Comparison of ENCODE assay signal across 8 mouse cellular contexts in the genomic region with DNA sequence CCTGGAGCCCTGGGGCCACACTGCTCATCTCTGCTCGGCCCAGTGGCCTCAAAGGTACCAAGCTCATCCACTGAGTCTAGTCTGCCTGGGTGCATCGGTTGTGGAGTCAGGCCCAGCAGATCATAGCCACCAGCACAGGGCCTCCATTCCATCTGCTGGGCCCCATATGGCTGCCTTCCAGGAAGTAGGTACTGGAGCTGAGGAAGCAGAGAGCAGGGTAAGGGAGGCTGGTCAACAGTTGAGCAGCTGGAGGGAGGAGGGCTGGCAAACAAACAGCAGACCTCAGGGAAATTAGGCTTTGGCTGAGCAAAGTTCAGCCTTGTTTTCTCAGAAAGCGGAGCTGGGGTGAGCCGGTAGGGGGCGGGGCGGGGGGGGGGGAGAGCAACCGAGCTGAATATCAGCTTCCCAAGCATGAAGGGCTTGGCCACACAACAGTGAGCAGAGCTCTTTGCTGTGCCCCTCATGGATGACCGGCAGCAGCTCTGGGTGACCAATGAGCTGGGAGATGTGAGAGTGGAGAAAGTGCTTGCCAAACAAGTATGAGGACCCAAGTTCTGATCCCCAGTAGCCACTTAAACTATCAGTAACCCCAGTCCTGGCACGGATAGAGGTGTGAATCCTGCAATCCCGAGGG.
DNase-seq lines count a peak whose midpoint lies in the region; ATAC-seq and TF ChIP-seq lines count a peak whose summit lies in the region.

No protein-coding gene starts in this region.

- WGBS in forebrain, embryonic 12.5 days, result 49% methylated on average over 10 of the region's 10 CpGs
- 49% methylated on average over 10 of the region's 10 CpGs for WGBS in hindbrain, embryonic 13.5 days
- 46% methylated on average over 10 of the region's 10 CpGs for WGBS in limb, embryonic 14.5 days
- WGBS in midbrain, postnatal 0 days, result 44% methylated on average over 10 of the region's 10 CpGs

- no peaks in the 10 kb centered on the region for H3K27me3 ChIP-seq in forebrain, embryonic 12.5 days
- no peaks in the 10 kb centered on the region for H3K27me3 ChIP-seq in hindbrain, embryonic 13.5 days
- H3K27me3 ChIP-seq in limb, embryonic 14.5 days (ENCODE audit: control insufficient read depth, insufficient read depth, low read length), result no peaks in the 10 kb centered on the region
- H3K27me3 ChIP-seq in midbrain, postnatal 0 days (ENCODE audit: insufficient read depth, low read length), result no peaks in the 10 kb centered on the region

- H3K9me3 ChIP-seq in forebrain, embryonic 12.5 days, result no peaks in the 10 kb centered on the region
- H3K9me3 ChIP-seq in hindbrain, embryonic 13.5 days, result no peaks in the 10 kb centered on the region
- no peaks in the 10 kb centered on the region for H3K9me3 ChIP-seq in limb, embryonic 14.5 days (ENCODE audit: control insufficient read depth, low read length)
- H3K9me3 ChIP-seq in midbrain, postnatal 0 days (ENCODE audit: low read length), result no peaks in the 10 kb centered on the region

- H3K4me2 ChIP-seq in forebrain, embryonic 12.5 days, result no peak overlapping the region
- H3K4me2 ChIP-seq in hindbrain, embryonic 13.5 days, result no peak overlapping the region
- no peak overlapping the region for H3K4me2 ChIP-seq in limb, embryonic 14.5 days (replicated peaks; ENCODE audit: low read depth, low read length, severe bottlenecking)
- H3K4me2 ChIP-seq in midbrain, postnatal 0 days (ENCODE audit: low read depth, low read length, poor library complexity, severe bottlenecking), result no peak overlapping the region

- peak; percentile 28; the same call in 1 of the 2 replicates for ATAC-seq in forebrain, embryonic 12.5 days (ENCODE audit: low FRiP score)
- ATAC-seq in hindbrain, embryonic 13.5 days (ENCODE audit: low FRiP score), result no peak
- peak; percentile 16; the same call in 1 of the 2 replicates for ATAC-seq in limb, embryonic 14.5 days (ENCODE audit: low FRiP score, low read depth)
- no peak for ATAC-seq in midbrain, postnatal 0 days (ENCODE audit: low FRiP score)
- ATAC-seq in activated CD4-positive, CD25-positive, alpha-beta regulatory T cell, adult 4 months, result no peak

- TF ChIP-seq CTCF in midbrain, postnatal 0 days (IDR thresholded peaks at IDR 0.05), result no peak

- TF ChIP-seq POLR2A in limb, embryonic 14.5 days (IDR thresholded peaks at IDR 0.05; ENCODE audit: borderline replicate concordance, extremely low read depth, insufficient read depth, insufficient read length), result no peak

- no peaks in the 10 kb centered on the region for H3K36me3 ChIP-seq in forebrain, embryonic 12.5 days (replicated peaks)
- no peaks in the 10 kb centered on the region for H3K36me3 ChIP-seq in hindbrain, embryonic 13.5 days
- H3K36me3 ChIP-seq in limb, embryonic 14.5 days (ENCODE audit: control insufficient read depth, insufficient read depth, low read length), result no peaks in the 10 kb centered on the region; the same call in 1 of the 2 replicates
- no peaks in the 10 kb centered on the region for H3K36me3 ChIP-seq in midbrain, postnatal 0 days (ENCODE audit: insufficient read depth, low read length)

- H3K9ac ChIP-seq in forebrain, embryonic 12.5 days, result no peak overlapping the region
- no peak overlapping the region for H3K9ac ChIP-seq in hindbrain, embryonic 13.5 days
- no peak overlapping the region for H3K9ac ChIP-seq in limb, embryonic 14.5 days (ENCODE audit: low read depth, low read length, severe bottlenecking)
- H3K9ac ChIP-seq in midbrain, postnatal 0 days (replicated peaks; ENCODE audit: low read length, poor library complexity, severe bottlenecking), result no peak overlapping the region

- peak; percentile 58 to 73 for DNase-seq in right cerebral cortex, postnatal 10 days (ENCODE audit: low spot score in 2 of 2)
- DNase-seq in right cerebral cortex, adult 2 months (ENCODE audit: low spot score in 2 of 2), result no peak
- DNase-seq in limb, embryonic 14.5 days (ENCODE audit: low spot score), result peak; percentile 58
- peak; percentile 77 for DNase-seq in midbrain, postnatal 0 days (ENCODE audit: low spot score)
- no peak for DNase-seq in right cerebral cortex, postnatal 36 days (ENCODE audit: low spot score in 2 of 2)

- H3K4me3 ChIP-seq in forebrain, embryonic 12.5 days (replicated peaks), result no peak overlapping the region
- H3K4me3 ChIP-seq in hindbrain, embryonic 13.5 days, result no peak overlapping the region
- no peak overlapping the region for H3K4me3 ChIP-seq in limb, embryonic 14.5 days (replicated peaks; ENCODE audit: low read length)
- H3K4me3 ChIP-seq in midbrain, postnatal 0 days (ENCODE audit: low read depth, low read length), result no peak overlapping the region

- peaks cover 37% of the 10 kb centered on the region for H3K4me1 ChIP-seq in forebrain, embryonic 12.5 days
- H3K4me1 ChIP-seq in hindbrain, embryonic 13.5 days (replicated peaks), result peaks cover 38% of the 10 kb centered on the region
- peaks cover 63% of the 10 kb centered on the region for H3K4me1 ChIP-seq in limb, embryonic 14.5 days (ENCODE audit: control insufficient read depth, insufficient read depth, low read length)
- peaks cover 19% of the 10 kb centered on the region; the same call in 1 of the 2 replicates for H3K4me1 ChIP-seq in midbrain, postnatal 0 days (ENCODE audit: insufficient read depth, low read length)

- H3K27ac ChIP-seq in forebrain, embryonic 12.5 days, result peak overlapping the region; percentile 27
- H3K27ac ChIP-seq in hindbrain, embryonic 13.5 days, result peak overlapping the region; percentile 97
- peak overlapping the region; percentile 72 for H3K27ac ChIP-seq in limb, embryonic 14.5 days (replicated peaks; ENCODE audit: low read depth, low read length)
- H3K27ac ChIP-seq in midbrain, postnatal 0 days (ENCODE audit: low read depth, low read length), result no peak overlapping the region

Comparison
In these comparisons a context has a peak if more than half of its experiments do, and no peak if none do; other contexts are left out.
1. DNase-seq: peak in right cerebral cortex, postnatal 10 days (2 of 2), limb, embryonic 14.5 days (single experiment) and midbrain, postnatal 0 days (single experiment); none in right cerebral cortex, adult 2 months (0 of 2) and right cerebral cortex, postnatal 36 days (0 of 2).
2. ATAC-seq: peak in forebrain, embryonic 12.5 days (single experiment) and limb, embryonic 14.5 days (single experiment); none in hindbrain, embryonic 13.5 days (single experiment), midbrain, postnatal 0 days (single experiment) and activated CD4-positive, CD25-positive, alpha-beta regulatory T cell, adult 4 months (single experiment).